Mouse (Mus musculus) C2C12 (cell line): ENCODE data around the gene Echs1. TPM values are rescaled to one million over a fixed set of nuclear protein-coding genes. Genes with fewer than 3 reads are reported as not detected.

Source experiments
- H3K27me3 ChIP-seq: one replicate; pipeline ENCODE4 v1.6.1; 2011; ENCODE audit not compliant: control insufficient read depth, insufficient read depth, insufficient read length
- H3K36me3 ChIP-seq: one replicate; pipeline ENCODE4 v1.6.1; 2011; ENCODE audit not compliant: control insufficient read depth, insufficient read depth
- H3K4me3 ChIP-seq: one replicate; pipeline ENCODE4 v1.5.1; 2011; ENCODE audit warnings: mild to moderate bottlenecking, control low read depth; ENCODE audit not compliant: poor library complexity, insufficient read depth, severe bottlenecking
- H3K79me2 ChIP-seq: one replicate; pipeline ENCODE4 v1.6.1; 2011; ENCODE audit not compliant: control insufficient read depth, insufficient read depth
- H3K79me3 ChIP-seq: one replicate; pipeline ENCODE4 v1.6.1; 2011; ENCODE audit warnings: low read depth, control low read depth
- H3ac ChIP-seq: one replicate; pipeline ENCODE3; 2011; ENCODE audit warnings: low read depth; ENCODE audit not compliant: control insufficient read depth, insufficient read length
- CEBPB ChIP-seq: IDR thresholded peaks from one replicate; pipeline ENCODE4 v1.6.1; 2011; ENCODE audit warnings: low read depth, mild to moderate bottlenecking, control low read depth, moderate library complexity
- CTCF ChIP-seq: IDR thresholded peaks from one replicate; pipeline ENCODE4 v1.5.1; 2011; ENCODE audit not compliant: control insufficient read depth, insufficient read depth, insufficient read length
- FOSL1 ChIP-seq: IDR thresholded peaks from one replicate; pipeline ENCODE4 v1.8.0; 2011; ENCODE audit warnings: mild to moderate bottlenecking, low read length; ENCODE audit not compliant: poor library complexity, insufficient read depth, severe bottlenecking
- MAX ChIP-seq: IDR thresholded peaks from one replicate; pipeline ENCODE4 v1.6.1; 2011; ENCODE audit warnings: mild to moderate bottlenecking, control low read depth
- MYOD1 ChIP-seq: IDR thresholded peaks from one replicate; pipeline ENCODE4 v1.6.1; 2011; ENCODE audit warnings: low read depth; ENCODE audit not compliant: control insufficient read depth, insufficient read length
- MYOG ChIP-seq: IDR thresholded peaks from one replicate; pipeline ENCODE4 v1.6.1; 2011; ENCODE audit not compliant: control insufficient read depth, insufficient read length; ENCODE audit errors: extremely low read depth
- USF1 ChIP-seq: IDR thresholded peaks from one replicate; pipeline ENCODE4 v1.6.1; 2011; ENCODE audit warnings: low read depth, mild to moderate bottlenecking, control low read depth, moderate library complexity
- polyA plus RNA-seq: library from polyadenylated mRNA; unstranded; fragments of >200 nt; fragmentation: generic; extraction: Trizol; gene quantifications from one replicate; pipeline ENCODE4 v1.2.1, GENCODE M21; 2012; ENCODE audit warnings: missing spikeins

The Echs1 gene
- polyA plus RNA-seq, 1 experiment = 149 TPM

DNA sequence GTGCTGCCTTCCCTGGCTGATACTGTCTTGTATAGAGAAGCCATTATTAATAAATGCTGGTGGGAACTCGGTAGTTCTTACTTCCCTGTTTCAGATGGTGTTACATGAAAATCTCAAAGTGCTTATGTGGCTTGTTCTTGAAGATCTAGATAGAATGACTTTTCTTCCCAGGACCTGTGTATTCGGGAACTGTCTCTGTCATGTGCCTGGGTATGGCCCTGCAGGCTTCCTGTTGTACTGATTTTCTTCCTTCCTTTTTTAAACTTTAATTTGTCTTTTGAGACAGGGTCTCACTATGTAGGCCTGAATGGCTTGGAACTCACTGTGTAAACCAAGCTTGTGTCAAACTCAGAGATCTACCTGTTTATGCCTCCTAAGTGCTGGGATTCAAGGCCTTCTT is 11.6 kb upstream of the Echs1 start:
- Histone ChIP-seq H3ac (no peak overlapping the region), H3K79me2 (no peaks in the 10 kb centered on the region), H3K4me3 (no peak overlapping the region), H3K79me3 (no peaks in the 10 kb centered on the region), H3K27me3 (no peaks in the 10 kb centered on the region), H3K36me3 (no peaks in the 10 kb centered on the region)
- TF ChIP-seq USF1 (no peak), MYOG (no peak), MAX (no peak), MYOD1 (no peak), CTCF (no peak), CEBPB (no peak), FOSL1 (no peak)

DNA sequence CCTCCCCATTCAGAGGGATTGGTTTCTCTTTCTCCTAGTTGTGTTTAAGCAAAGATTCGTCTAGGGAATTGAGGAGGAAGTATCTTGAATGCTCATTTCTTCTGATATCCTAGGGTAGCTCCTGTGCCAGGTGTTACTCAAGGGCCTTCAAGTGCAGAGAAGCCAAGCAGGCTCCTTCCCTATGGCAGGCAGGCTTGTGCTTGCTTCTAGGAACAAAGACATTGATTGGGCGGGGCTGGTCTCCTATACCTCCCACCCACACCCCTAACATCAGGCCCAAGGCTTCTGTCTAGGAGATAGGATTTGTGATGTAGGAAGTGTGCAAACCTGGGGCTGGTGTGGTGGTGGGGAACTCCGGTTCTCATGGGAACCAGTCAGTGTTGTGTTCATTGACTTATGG is 10.7 kb upstream of the Echs1 start:
- no peak overlapping the region for H3ac ChIP-seq
- no peak overlapping the region for H3K4me3 ChIP-seq
- H3K79me3 ChIP-seq = no peaks in the 10 kb centered on the region
- no peaks in the 10 kb centered on the region for H3K79me2 ChIP-seq
- no peaks in the 10 kb centered on the region for H3K36me3 ChIP-seq
- no peaks in the 10 kb centered on the region for H3K27me3 ChIP-seq
- TF ChIP-seq CTCF (no peak), MYOG (no peak), FOSL1 (no peak), MYOD1 (no peak), USF1 (no peak)

DNA sequence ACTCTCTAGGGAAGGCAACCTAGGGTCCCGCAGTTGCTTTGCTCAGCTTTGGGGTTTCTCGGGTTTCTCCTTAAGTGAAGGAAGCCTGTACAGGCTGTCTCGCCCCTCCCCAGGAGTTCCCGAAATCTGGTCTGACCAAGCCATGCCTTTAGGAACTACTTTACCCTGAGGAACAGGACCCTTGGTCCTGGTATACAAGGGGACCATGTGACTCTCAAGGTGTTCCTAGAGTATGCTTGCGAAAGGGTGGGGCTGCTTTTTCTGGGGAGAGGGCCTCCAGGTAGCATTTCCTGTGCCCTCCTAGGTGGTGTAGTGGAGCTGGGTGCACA is 9.7 kb upstream of the Echs1 start:
- Histone ChIP-seq H3K79me2 (no peaks in the 10 kb centered on the region), H3K36me3 (no peaks in the 10 kb centered on the region), H3K4me3 (peak overlapping the region; percentile 30), H3ac (peak overlapping the region; percentile 67), H3K27me3 (no peaks in the 10 kb centered on the region), H3K79me3 (no peaks in the 10 kb centered on the region)
- TF ChIP-seq MYOG = no peak
- TF ChIP-seq USF1 = no peak
- TF ChIP-seq MAX = no peak
- TF ChIP-seq CTCF = no peak
- TF ChIP-seq MYOD1 = no peak

DNA sequence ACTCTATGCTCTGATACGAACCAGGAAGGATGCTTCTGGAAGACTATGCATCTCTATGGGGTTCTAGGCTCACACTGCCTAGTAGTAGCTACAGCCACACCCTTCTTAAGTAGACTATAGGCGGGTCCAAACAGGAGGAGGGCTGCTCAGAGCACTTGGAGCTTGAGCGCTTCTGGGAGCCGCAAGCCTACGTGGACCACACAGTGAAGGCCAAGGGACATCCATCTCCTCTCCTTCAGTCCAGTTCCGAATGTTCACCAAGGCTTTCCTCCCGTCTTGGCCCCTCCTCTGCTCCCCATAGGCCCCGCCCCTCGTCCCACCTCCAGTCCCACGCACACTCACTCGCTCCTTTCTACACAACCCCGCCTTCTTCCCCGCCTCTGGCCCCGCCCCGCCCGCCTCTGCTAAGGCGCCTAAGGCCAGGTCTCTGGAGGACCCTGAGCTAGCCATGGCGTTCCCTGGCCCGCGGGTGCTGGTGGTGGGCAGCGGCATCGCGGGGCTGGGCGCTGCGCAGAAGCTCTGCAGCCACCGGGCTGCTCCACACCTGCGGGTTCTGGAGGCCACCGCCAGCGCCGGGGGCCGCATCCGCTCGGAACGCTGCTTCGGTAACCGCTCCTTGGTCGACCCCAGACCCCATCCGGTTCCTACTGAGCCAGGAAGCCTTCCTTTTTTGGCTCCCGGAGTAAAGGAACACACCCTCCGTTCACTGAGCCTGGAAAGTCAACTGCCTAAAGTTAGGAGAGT is 9.2 kb upstream of the Echs1 start:
- Histone ChIP-seq H3K27me3 (no peaks in the 10 kb centered on the region), H3K4me3 (peak overlapping the region; percentile 30), H3ac (peak overlapping the region; percentile 67), H3K79me3 (no peaks in the 10 kb centered on the region), H3K36me3 (no peaks in the 10 kb centered on the region), H3K79me2 (no peaks in the 10 kb centered on the region)
- TF ChIP-seq FOSL1 (no peak), CEBPB (no peak), USF1 (no peak), MYOD1 (no peak), MYOG (no peak), CTCF (no peak), MAX (no peak)

DNA sequence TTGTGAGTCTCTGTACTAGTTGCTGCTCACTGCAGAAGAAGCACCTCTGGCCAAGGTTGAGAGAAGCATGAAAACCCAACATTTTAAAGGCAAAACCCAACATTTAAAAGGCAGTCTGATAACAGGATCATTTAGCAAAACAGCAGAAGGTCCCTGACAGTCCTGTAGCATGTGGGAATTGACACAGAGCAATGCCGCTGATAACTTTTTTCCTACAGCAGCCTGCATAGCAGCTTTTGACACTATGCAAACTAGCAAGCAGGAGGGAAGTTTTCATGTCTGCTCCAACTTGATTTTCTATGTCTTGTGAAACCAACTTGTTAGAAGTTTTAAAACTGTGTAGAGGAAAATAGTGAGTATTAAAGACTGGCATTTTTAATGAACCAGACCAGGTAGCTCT is 8.1 kb upstream of the Echs1 start:
- H3K27me3 ChIP-seq = no peaks in the 10 kb centered on the region

DNA sequence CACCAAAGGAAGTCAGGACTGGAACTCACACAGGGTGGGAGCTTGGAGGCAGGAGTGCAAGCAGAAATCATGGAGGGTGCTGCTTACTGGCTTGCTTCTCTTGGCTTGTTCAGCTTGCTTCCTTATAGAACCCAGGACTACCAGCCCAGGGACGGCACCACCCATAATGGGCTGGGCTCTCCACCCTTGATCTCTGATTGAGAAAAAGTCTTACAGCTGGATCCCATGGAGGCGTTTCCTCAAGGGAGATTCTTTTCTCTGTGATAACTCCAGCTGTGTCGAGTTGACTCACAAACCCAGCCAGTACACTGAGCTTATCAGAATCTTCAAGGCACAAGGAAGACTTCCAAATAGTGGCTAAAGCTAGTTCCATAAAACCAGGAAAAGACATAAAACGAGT is 6.5 kb upstream of the Echs1 start:
- H3K27me3 ChIP-seq = no peaks in the 10 kb centered on the region
- no peak overlapping the region for H3K4me3 ChIP-seq
- no peaks in the 10 kb centered on the region for H3K79me3 ChIP-seq
- no peaks in the 10 kb centered on the region for H3K79me2 ChIP-seq
- TF ChIP-seq MYOG (no peak), MYOD1 (no peak), FOSL1 (no peak), CTCF (no peak), CEBPB (no peak), MAX (no peak), USF1 (no peak)
- H3ac ChIP-seq = no peak overlapping the region
- H3K36me3 ChIP-seq = no peaks in the 10 kb centered on the region

More for the DNA sequence above, 8.1 kb upstream of the Echs1 start:
- Histone ChIP-seq H3K79me3 (no peaks in the 10 kb centered on the region), H3K4me3 (no peak overlapping the region), H3K79me2 (no peaks in the 10 kb centered on the region), H3ac (no peak overlapping the region), H3K36me3 (no peaks in the 10 kb centered on the region)
- no peak for TF ChIP-seq CEBPB
- TF ChIP-seq MYOD1 = no peak
- no peak for TF ChIP-seq USF1
- TF ChIP-seq MAX = no peak
- TF ChIP-seq FOSL1 = no peak
- TF ChIP-seq MYOG = no peak
- no peak for TF ChIP-seq CTCF
